Comparison of ENCODE assay signal across 8 mouse cellular contexts in genomic region chr16:33585083-33585460, GRCm38 (mm10).
DNase-seq lines count a peak whose midpoint lies in the region; ATAC-seq and TF ChIP-seq lines count a peak whose summit lies in the region.

No protein-coding gene starts in this region.

- no peak for ATAC-seq in heart, postnatal 0 days (ENCODE audit: insufficient read depth, low read depth)
- ATAC-seq in forebrain, embryonic 15.5 days (replicated peaks), result 0 out of 2 replicates have a peak, but pooled peaks have one; percentile 3
- peak; percentile 33; the same call in 1 of the 2 replicates for ATAC-seq in midbrain, embryonic 11.5 days (ENCODE audit: low FRiP score)

- H3K4me2 ChIP-seq in heart, postnatal 0 days (ENCODE audit: low read depth, low read length), result no peak overlapping the region
- no peak overlapping the region for H3K4me2 ChIP-seq in forebrain, embryonic 15.5 days (replicated peaks)
- no peak overlapping the region for H3K4me2 ChIP-seq in midbrain, embryonic 11.5 days

- no peak overlapping the region for H3K4me3 ChIP-seq in heart, postnatal 0 days (ENCODE audit: low read depth, low read length)
- H3K4me3 ChIP-seq in ES-E14 (ENCODE audit: insufficient read depth in 1 of 2, low read depth in 1 of 2, low read length in 2 of 2, poor library complexity in 1 of 2, severe bottlenecking in 1 of 2), result no peak overlapping the region
- no peak overlapping the region for H3K4me3 ChIP-seq in forebrain, embryonic 15.5 days
- no peak overlapping the region for H3K4me3 ChIP-seq in midbrain, embryonic 11.5 days (ENCODE audit: low read depth, low read length)

- TF ChIP-seq CTCF in heart, postnatal 0 days (IDR thresholded peaks at IDR 0.05; ENCODE audit: low read depth), result no peak

- peaks cover 45% of the 10 kb centered on the region for H3K4me1 ChIP-seq in heart, postnatal 0 days (ENCODE audit: control insufficient read depth, insufficient read depth)
- H3K4me1 ChIP-seq in ES-E14 (ENCODE audit: control insufficient read depth in 2 of 2, insufficient read depth in 2 of 2, low read length in 2 of 2, poor library complexity in 1 of 2), result peaks cover 4 to 21% of the 10 kb centered on the region in 2 experiments; a peak in 3 of 4 replicates
- H3K4me1 ChIP-seq in forebrain, embryonic 15.5 days, result peaks cover 35% of the 10 kb centered on the region
- H3K4me1 ChIP-seq in midbrain, embryonic 11.5 days (ENCODE audit: control insufficient read depth, insufficient read depth, low read length), result peaks cover 36% of the 10 kb centered on the region

- 14% methylated on average over 4 of the region's 4 CpGs for WGBS in heart, postnatal 0 days
- WGBS in forebrain, embryonic 15.5 days, result 17% methylated on average over 4 of the region's 4 CpGs
- 25% methylated on average over 4 of the region's 4 CpGs for WGBS in midbrain, embryonic 11.5 days

- peak overlapping the region; percentile 91 for H3K27ac ChIP-seq in heart, postnatal 0 days (ENCODE audit: low read depth)
- H3K27ac ChIP-seq in ES-E14 (ENCODE audit: insufficient read depth, low read depth, low read length, poor library complexity, severe bottlenecking), result peak overlapping the region; percentile 37; the same call in 1 of the 2 replicates
- peak overlapping the region; percentile 75 for H3K27ac ChIP-seq in forebrain, embryonic 15.5 days (replicated peaks)
- peak overlapping the region; percentile 92 for H3K27ac ChIP-seq in midbrain, embryonic 11.5 days (ENCODE audit: low read depth, low read length)

- H3K36me3 ChIP-seq in heart, postnatal 0 days (replicated peaks; ENCODE audit: control insufficient read depth, insufficient read depth, low read length), result no peaks in the 10 kb centered on the region
- no peaks in the 10 kb centered on the region for H3K36me3 ChIP-seq in ES-E14 (ENCODE audit: control insufficient read depth, insufficient read depth, low read length, poor library complexity, severe bottlenecking)
- no peaks in the 10 kb centered on the region for H3K36me3 ChIP-seq in forebrain, embryonic 15.5 days
- H3K36me3 ChIP-seq in midbrain, embryonic 11.5 days (ENCODE audit: control insufficient read depth, insufficient read depth, low read length), result no peaks in the 10 kb centered on the region

- no peaks in the 10 kb centered on the region for H3K9me3 ChIP-seq in heart, postnatal 0 days (replicated peaks; ENCODE audit: control insufficient read depth, low read length)
- H3K9me3 ChIP-seq in ES-E14 (ENCODE audit: control insufficient read depth, insufficient read depth, low read depth, low read length), result no peaks in the 10 kb centered on the region
- H3K9me3 ChIP-seq in forebrain, embryonic 15.5 days, result no peaks in the 10 kb centered on the region
- H3K9me3 ChIP-seq in midbrain, embryonic 11.5 days (ENCODE audit: control insufficient read depth, low read length), result no peaks in the 10 kb centered on the region

- DNase-seq in heart, postnatal 0 days (ENCODE audit: low spot score), result no peak
- DNase-seq in heart, postnatal 4 days, result no peak
- no peak for DNase-seq in ES-E14 (ENCODE audit: low read depth, low spot score)
- DNase-seq in midbrain, embryonic 11.5 days (ENCODE audit: low spot score, missing footprints), result peak; percentile 96
- no peak for DNase-seq in yolk sac, embryonic 10.5 days (ENCODE audit: low spot score)
- no peak for DNase-seq in cerebellum, postnatal 36 days
- DNase-seq in ovary, postnatal 36 days (ENCODE audit: low spot score), result no peak

- no peak for TF ChIP-seq EP300 in heart, postnatal 0 days (IDR thresholded peaks at IDR 0.05; ENCODE audit: low read depth)

- H3K9ac ChIP-seq in heart, postnatal 0 days (replicated peaks; ENCODE audit: low read depth, low read length), result no peak overlapping the region
- 0 out of 2 replicates have a peak overlapping the region, but pooled peaks have one; percentile 5 for H3K9ac ChIP-seq in ES-E14 (ENCODE audit: insufficient read depth, low read depth, low read length, poor library complexity, severe bottlenecking)
- no peak overlapping the region for H3K9ac ChIP-seq in forebrain, embryonic 15.5 days (replicated peaks)
- no peak overlapping the region for H3K9ac ChIP-seq in midbrain, embryonic 11.5 days (ENCODE audit: low read length)

- H3K27me3 ChIP-seq in heart, postnatal 0 days (ENCODE audit: control insufficient read depth, insufficient read depth, low read length), result no peaks in the 10 kb centered on the region
- no peaks in the 10 kb centered on the region for H3K27me3 ChIP-seq in forebrain, embryonic 15.5 days
- H3K27me3 ChIP-seq in midbrain, embryonic 11.5 days (ENCODE audit: control insufficient read depth, insufficient read depth, low read length), result no peaks in the 10 kb centered on the region

- in situ Hi-C loops in ES-E14 (cut with MboI; ENCODE audit: low sequenced_read_pairs in 2 of 2, unreplicated experiment in 2 of 2), result no loop called here

TF ChIP-seq in ES-E14, 5 proteins besides CTCF, POLR2A, EP300 and RAD21:
- TF ChIP-seq HCFC1 (IDR thresholded peaks at IDR 0.05; ENCODE audit: borderline replicate concordance, insufficient read depth, low read length) (no peak), ZC3H11A (IDR thresholded peaks at IDR 0.05; ENCODE audit: borderline replicate concordance, low read depth, low read length) (no peak), CHD2 (IDR thresholded peaks at IDR 0.05; ENCODE audit: low read depth, low read length) (no peak), ZNF384 (IDR thresholded peaks at IDR 0.05; ENCODE audit: low read depth, low read length) (no peak), MAFK (IDR thresholded peaks at IDR 0.05; ENCODE audit: insufficient read depth, low read depth, low read length) (no peak)
TF ChIP-seq in ES-E14: peak in this region for 0.

Comparison
In these comparisons a context has a peak if more than half of its experiments do, and no peak if none do; other contexts are left out.
1. H3K27ac ChIP-seq: peak in every context shown above with its lines; median percentile 92 in midbrain, embryonic 11.5 days; 91 in heart, postnatal 0 days; 75 in forebrain, embryonic 15.5 days; 37 in ES-E14.